Mouse (Mus musculus) erythroblast, adult 5-6 weeks (primary cell): ENCODE results near the gene Lrrc74b. TPM values are rescaled to one million over a fixed set of nuclear protein-coding genes. Genes with fewer than 3 reads are reported as not detected.
"Not testable (repeated sequence)": the region's sequence is repeated elsewhere in the genome, so short reads cannot be mapped to it uniquely, and the experiment has no call there.

Experiments
- ATAC-seq: replicated peaks from 2 replicates; pipeline ENCODE4 v1.8.0; 2016; ENCODE audit warnings: moderate number of reproducible peaks, mild to moderate bottlenecking, moderate TSS enrichment, inconsistent platforms; ENCODE audit not compliant: poor library complexity, low FRiP score, severe bottlenecking
- total RNA-seq, 2 experiments: library from RNA; stranded (forward) in 1 of 2; stranded (reverse) in 1 of 2; fragments of 150-400 nt in 1 of 2; fragments of 200-764, 138-1000 nt in 1 of 2; gene quantifications; 2 replicates each; pipeline versions ENCODE4 v1.2.3 to v1.2.4; 2015 to 2017; ENCODE audit warnings: low replicate concordance in 2 of 2

Gene Lrrc74b
- total RNA-seq, 2 experiments from 2014 or later, result not detected

DNA sequence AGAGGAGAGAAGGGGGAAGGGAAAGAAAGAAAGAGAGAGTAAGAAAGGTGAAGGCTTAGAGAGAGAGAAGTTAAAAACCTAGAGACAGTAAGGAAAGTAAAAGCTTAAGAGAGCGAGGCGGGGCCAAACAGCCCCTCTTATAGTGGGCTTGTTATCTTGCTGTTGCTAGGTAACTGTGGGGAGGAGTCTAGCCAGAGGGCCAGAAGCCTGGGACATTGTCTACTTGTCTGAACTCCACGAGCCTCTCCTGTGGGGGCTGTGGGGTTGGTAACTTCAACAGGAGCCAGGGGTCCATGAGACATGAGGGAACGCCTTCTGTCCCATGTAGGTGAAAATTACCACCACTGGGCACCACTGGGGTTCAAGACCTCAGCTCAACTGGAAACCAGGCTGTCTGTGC, 6.3 kb downstream of the Lrrc74b start:
- not testable (repeated sequence) for ATAC-seq

DNA sequence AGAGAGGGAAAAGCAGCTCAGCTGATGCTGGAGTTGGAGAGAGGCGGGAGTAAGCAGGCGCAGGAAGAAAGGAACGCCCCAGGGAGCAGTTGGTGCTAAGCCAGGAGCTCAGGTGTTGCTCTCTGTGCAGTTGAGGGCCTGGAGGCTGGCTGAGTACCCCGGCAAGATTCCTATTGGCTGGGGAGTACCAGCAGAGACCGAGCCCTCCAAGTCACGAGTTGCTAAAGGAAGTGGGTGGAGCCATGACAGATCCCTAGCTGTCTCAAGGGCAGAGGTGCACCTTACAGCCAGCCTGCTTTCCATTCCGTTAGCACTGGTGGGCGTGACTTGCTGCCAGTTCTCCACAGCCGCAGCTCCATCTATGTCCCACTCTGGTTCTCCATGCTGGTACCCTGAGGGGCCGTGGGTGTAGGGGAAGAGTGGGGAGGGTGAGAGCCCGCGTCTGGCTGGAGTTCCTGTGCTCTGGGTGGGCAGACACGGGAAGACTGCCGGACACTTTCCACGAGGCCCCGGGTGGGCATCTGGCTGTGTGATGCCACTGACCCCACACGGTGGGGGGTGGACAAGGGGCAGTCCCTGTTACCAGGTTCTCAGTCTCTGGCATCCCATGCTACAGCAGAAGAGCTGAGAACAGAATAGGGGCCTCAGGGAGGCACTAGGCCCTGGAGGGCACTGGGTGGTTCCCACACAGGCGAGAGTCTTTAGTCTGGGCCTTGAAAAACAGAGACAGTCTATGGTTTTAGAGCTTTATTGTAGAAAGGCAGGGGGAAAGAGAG, 6.9 kb downstream of the Lrrc74b start:
- peak; percentile 77 for ATAC-seq

GRCm38 (mm10) chr16:17552837-17553236, 8.2 kb downstream of the Lrrc74b start:
- no peak for ATAC-seq

GRCm38 (mm10) chr16:17542632-17543031, 18.4 kb downstream of the Lrrc74b start:
- ATAC-seq, result no peak

DNA sequence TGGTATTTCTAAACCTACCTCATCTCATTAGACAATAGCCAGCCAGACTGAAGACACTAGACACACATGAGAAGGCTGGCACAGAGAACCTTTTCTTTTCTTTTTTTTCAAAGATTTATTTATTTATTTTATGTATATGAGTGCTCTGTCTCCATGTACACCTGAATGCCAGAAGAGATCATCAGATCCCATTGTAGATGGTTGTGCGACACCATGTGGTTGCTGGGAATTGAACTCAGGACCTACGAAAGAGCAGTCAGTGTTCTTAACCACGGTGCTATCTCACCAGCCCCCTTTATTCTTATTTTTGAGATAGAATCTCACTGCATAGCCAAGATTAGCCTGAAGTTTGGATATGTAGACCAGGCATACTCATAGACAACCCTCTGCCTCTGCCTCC, 24.5 kb downstream of the Lrrc74b start:
- no peak for ATAC-seq

GRCm38 (mm10) chr16:17532676-17533329, 28.2 kb downstream of the Lrrc74b start:
- ATAC-seq, result no peak

DNA sequence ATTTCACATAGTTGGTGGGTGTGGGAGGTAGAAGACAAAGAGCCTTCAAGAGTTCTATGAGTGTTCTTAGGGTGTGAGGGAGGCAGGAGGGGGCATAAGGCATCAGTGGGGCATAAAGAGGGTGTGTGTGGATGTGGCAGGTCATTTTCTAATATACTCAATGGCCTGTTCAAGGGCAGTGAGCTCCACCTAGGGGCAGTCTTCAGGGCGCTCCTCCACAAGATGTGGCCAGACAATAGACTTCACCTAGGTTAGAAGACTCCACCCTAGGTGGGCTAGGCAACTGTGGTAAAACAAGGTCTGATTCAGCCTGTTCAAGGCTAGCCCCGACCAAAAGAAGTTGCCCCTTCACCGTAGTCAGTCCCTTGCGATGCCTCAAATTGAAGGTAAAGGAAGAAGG, 28.8 kb downstream of the Lrrc74b start:
- no peak for ATAC-seq

- peak; percentile 93 for ATAC-seq
Measured at GRCm38 (mm10) chr16:17530640-17531288, 30.3 kb downstream of the Lrrc74b start, which contains the start of gene Thap7. Gene Thap7, minus strand, starts transcription at chr16:17531136.

- ATAC-seq, result peak; percentile 27
Measured at GRCm38 (mm10) chr16:17529981-17530586, 31.0 kb downstream of the Lrrc74b start.

GRCm38 (mm10) chr16:17528276-17528675, 32.8 kb downstream of the Lrrc74b start:
- no peak for ATAC-seq

- no peak for ATAC-seq
Measured at GRCm38 (mm10) chr16:17527606-17528005, 33.4 kb downstream of the Lrrc74b start.

- no peak for ATAC-seq
Measured at GRCm38 (mm10) chr16:17526223-17526622, 34.8 kb downstream of the Lrrc74b start.

DNA sequence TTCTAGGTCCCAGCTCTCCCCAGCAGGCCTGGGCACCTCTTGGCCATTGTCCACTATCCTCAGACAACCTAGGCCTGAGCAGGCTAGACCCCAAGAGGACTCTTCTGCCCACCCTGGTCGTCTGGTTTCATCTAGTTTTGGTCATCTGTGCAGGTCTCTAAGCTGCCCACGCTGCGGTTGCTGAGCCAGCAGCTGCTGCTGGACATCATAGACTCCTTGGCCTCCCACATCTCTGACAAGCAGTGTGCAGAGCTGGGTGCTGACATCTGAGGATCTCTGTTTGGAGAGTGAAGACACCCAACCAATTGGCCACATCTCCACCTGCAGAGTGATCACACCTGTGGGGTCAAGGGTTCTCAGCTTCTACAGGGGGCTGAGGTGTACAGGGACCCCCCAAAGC, 35.5 kb downstream of the Lrrc74b start:
- ATAC-seq, result no peak

GRCm38 (mm10) chr16:17524156-17524555, 36.9 kb downstream of the Lrrc74b start:
- ATAC-seq, result no peak

DNA sequence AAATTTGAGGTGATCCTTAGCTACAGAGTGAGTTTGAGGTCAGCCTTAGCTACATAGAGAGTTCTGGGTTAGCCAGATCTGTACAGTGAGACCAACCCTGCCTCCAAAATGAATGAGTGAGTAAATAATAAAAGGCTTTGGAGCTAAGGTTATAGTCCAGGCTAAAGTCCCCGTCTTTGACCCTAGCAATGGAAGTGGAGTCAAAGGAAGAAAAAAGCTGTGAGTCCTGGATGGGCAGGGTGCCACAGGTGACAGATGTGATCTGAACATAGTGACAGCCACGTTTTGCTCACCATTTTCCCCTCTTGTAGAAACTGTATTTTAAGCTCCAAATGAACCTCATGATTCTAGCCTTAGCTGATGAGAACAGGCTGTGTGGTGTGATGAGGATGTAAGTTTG, 42.1 kb downstream of the Lrrc74b start:
- no peak for ATAC-seq

DNA sequence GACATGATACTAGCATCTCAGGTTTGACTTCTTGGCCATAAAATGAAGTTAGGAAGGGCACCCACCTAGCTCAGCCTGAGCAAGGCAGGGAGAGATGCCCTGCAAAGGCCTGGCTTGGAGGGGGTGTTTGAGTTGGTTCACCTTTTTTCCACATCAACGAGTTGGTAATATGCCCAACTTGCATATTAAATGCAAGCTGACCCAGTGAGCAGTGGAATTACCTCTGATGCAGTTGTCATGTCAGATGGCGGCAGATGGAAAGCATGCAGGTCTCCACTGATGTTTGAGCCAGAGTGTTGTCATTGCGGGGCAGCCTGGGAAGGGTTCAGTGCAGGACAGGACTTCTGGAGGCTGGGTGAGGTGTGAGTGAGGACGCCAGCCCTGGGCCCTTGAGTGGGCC, 49.6 kb downstream of the Lrrc74b start:
- ATAC-seq, result no peak

DNA sequence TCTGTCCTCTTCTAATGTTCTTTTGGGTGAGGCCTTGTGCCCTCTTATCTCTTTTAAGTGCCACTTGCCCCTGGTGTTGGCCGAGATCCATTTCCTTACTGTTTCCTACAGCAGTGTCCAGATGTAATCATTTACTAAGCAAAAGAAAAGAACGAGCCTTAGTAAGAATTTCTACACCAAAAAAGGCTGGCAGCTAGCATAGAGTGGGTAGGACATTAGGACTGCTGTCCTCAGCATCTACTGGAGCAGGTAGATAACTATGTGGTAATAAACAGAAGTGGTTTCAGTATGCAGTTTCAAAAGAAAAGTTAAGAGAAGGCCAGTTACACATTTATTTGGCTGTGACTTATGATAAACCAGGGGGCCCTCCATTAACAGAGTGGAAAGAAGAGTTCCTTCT, 50.4 kb downstream of the Lrrc74b start:
- no peak for ATAC-seq

DNA sequence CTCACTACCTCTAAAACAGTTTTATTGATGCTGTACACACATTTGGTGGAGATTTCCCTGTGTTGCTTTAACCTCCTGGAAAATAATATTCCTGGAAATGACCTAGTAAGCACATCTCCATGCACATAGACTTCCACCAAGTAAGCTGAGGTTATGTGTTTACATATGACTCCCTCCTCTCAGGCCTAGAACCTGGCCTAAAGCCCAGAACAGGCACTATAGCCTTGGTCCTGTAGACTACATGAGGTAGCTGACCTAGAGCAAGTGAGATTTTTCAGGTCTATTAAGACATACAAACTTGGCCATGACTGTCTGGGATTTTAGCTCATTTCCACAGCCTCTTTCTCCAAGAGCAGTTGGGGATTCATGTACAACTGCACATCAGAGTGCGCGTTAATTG, 50.9 kb downstream of the Lrrc74b start:
- no peak for ATAC-seq

DNA sequence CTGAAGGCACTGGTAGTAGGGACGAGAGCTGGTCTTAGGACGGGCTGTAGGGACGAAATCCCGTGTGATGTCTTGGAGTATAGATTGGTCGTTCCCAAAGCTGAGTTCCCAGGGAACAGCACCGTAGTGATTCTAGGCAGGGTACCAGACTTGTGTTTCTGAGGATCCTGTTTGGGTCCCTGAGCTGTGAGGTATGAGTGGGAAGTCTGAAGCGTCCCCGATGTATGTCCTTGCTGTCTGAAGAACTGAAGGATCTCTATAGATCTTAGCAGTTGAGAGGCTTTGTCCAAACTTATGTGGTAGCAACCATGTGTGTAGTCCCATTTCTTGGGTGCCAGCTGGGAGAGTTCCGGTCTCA, 51.8 kb downstream of the Lrrc74b start:
- peak; percentile 28 for ATAC-seq

DNA sequence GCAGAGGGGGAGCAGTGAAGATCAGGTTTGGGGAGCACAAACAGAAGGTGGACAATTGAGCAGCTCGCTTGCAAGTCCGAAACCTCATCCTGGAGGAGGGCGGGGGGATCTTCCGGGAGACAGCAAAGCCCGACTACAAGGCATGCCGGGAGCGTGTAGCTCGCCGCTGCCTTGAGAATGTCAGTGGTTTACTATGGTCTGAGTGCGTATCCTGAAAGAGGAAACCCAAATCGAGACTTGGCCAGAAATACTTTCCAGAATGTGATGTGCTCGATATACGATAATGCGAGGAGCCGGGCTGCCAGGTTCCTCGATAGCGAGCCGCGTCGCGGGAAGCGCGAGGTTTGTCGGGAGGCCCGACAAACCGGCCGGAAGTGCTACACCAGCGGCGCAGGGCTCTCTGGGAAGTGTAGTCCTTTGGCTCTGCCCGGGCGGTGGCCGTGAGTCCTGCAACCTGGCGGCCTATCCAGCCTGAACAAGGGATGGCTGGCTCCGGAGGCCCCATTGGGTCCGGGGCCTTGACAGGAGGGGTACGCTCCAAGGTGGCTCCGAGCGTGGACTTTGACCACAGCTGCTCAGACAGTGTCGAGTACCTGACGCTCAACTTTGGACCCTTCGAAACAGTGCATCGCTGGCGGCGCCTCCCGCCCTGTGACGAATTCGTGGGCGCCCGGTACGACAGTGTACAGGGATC, 52.4 kb downstream of the Lrrc74b start, which contains the start of gene Lztr1:
Gene Lztr1 (plus strand): TSS at position 143 of the 694 bp plus-strand sequence.
- ATAC-seq, result peak; percentile 94
